Mouse (Mus musculus) CH12.LX (cell line): ENCODE results near the gene Clec2l.

Experiments used
- CHD2 ChIP-seq: IDR thresholded peaks from 2 replicates; pipeline ENCODE4 v1.6.1; 2011; ENCODE audit warnings: low read length, improper control_type of control experiment
- EP300 ChIP-seq: IDR thresholded peaks from 2 replicates; pipeline ENCODE4 v1.6.1; 2011; ENCODE audit warnings: low read length, improper control_type of control experiment
- GABPA ChIP-seq: IDR thresholded peaks from 2 replicates; pipeline ENCODE4 v1.6.1; 2012; ENCODE audit warnings: low read depth, low read length, improper control_type of control experiment, inconsistent platforms; ENCODE audit not compliant: insufficient replicate concordance
- HCFC1 ChIP-seq: IDR thresholded peaks from 2 replicates; pipeline ENCODE4 v1.6.1; 2012; ENCODE audit warnings: low read depth, mild to moderate bottlenecking, inconsistent platforms, low read length, improper control_type of control experiment
- IRF4 ChIP-seq: IDR thresholded peaks from 2 replicates; pipeline ENCODE4 v1.6.1; 2014; ENCODE audit warnings: low read depth, mild to moderate bottlenecking, inconsistent platforms, low read length, improper control_type of control experiment
- KAT2A ChIP-seq: IDR thresholded peaks from 2 replicates; pipeline ENCODE4 v1.6.1; 2012; ENCODE audit warnings: low read length, improper control_type of control experiment, inconsistent platforms; ENCODE audit not compliant: insufficient replicate concordance
- MYC ChIP-seq: IDR thresholded peaks from 2 replicates; pipeline ENCODE4 v1.6.1; 2011; ENCODE audit warnings: low read depth, mild to moderate bottlenecking, improper control_type of control experiment, low read length
- RAD21 ChIP-seq: IDR thresholded peaks from 2 replicates; pipeline ENCODE4 v1.6.1; 2011; ENCODE audit warnings: low read depth, mild to moderate bottlenecking, low read length, improper control_type of control experiment, moderate library complexity
- RCOR1 ChIP-seq: conservative IDR thresholded peaks from 2 replicates; pipeline ENCODE4 v1.6.1; 2012; ENCODE audit warnings: low read depth, mild to moderate bottlenecking, inconsistent platforms, low read length, improper control_type of control experiment
- USF1 ChIP-seq: IDR thresholded peaks from 2 replicates; pipeline ENCODE4 v1.6.1; 2014; ENCODE audit warnings: low read depth, mild to moderate bottlenecking, inconsistent platforms, low read length, improper control_type of control experiment

GRCm38 (mm10) chr6:38691052-38691451 is 28.2 kb downstream of the Clec2l start:
- TF ChIP-seq MYC, result 0 out of 2 replicates have a peak, but pooled peaks have one; percentile 6
- peak; percentile 74; the same call in 1 of the 2 replicates for TF ChIP-seq EP300
- TF ChIP-seq RAD21, result no peak
- TF ChIP-seq GABPA, result no peak
- TF ChIP-seq HCFC1, result no peak
- no peak for TF ChIP-seq RCOR1
- TF ChIP-seq CHD2, result no peak
- TF ChIP-seq USF1, result no peak
- peak; percentile 92 for TF ChIP-seq IRF4
- TF ChIP-seq KAT2A, result no peak
